Mouse (Mus musculus): ENCODE results near the gene Pold3.

- TF ChIP-seq CTCF (conservative IDR thresholded peaks at IDR 0.05; ENCODE audit: low read length): no peak
- no peak for TF ChIP-seq POU5F1 (IDR thresholded peaks at IDR 0.05; ENCODE audit: borderline replicate concordance, low read length)
These were observed 7.1 kb upstream of the Pold3 start for GRCm38 (mm10) chr7:100128262-100129041.
